Mouse (Mus musculus): ENCODE measurements around the gene Mettl7a1. TPM values are rescaled to one million over a fixed set of nuclear protein-coding genes. Genes with fewer than 3 reads are reported as not detected.
"Not testable (repeated sequence)": the region's sequence is repeated elsewhere in the genome, so short reads cannot be mapped to it uniquely, and the experiment has no call there.

The Mettl7a1 gene
- polyA plus RNA-seq, 1 experiment from 2014 or later = 3.8 TPM

- Histone ChIP-seq H3K4me2 (no peak overlapping the region), H3K36me3 (no peaks in the 10 kb centered on the region), H3K4me1 (replicated peaks) (no peaks in the 10 kb centered on the region), H3K9me3 (replicated peaks) (0 out of 2 replicates have a peak, but pooled peaks cover 9% of the 10 kb centered on the region), H3K27me3 (replicated peaks) (peaks cover 10% of the 10 kb centered on the region), H3K4me3 (no peak overlapping the region), H3K27ac (ENCODE audit: poor library complexity, severe bottlenecking) (no peak overlapping the region), H3K9ac (no peak overlapping the region)
- ATAC-seq (ENCODE audit: insufficient number of reproducible peaks, low FRiP score) = no peak
- 62% methylated on average over 14 of the region's 14 CpGs for WGBS
Measured at GRCm38 (mm10) chr15:100271411-100271810, 32.5 kb upstream of the Mettl7a1 start.

- not testable (repeated sequence) for H3K9ac ChIP-seq; H3K9me3 ChIP-seq (replicated peaks); H3K27ac ChIP-seq (ENCODE audit: poor library complexity, severe bottlenecking); H3K4me2 ChIP-seq; H3K27me3 ChIP-seq (replicated peaks); H3K4me1 ChIP-seq (replicated peaks); ATAC-seq (ENCODE audit: insufficient number of reproducible peaks, low FRiP score); H3K36me3 ChIP-seq; H3K4me3 ChIP-seq
- WGBS = 80% methylated on average over 4 of the region's 4 CpGs
Measured at GRCm38 (mm10) chr15:100273791-100274308, 30.1 kb upstream of the Mettl7a1 start.

DNA sequence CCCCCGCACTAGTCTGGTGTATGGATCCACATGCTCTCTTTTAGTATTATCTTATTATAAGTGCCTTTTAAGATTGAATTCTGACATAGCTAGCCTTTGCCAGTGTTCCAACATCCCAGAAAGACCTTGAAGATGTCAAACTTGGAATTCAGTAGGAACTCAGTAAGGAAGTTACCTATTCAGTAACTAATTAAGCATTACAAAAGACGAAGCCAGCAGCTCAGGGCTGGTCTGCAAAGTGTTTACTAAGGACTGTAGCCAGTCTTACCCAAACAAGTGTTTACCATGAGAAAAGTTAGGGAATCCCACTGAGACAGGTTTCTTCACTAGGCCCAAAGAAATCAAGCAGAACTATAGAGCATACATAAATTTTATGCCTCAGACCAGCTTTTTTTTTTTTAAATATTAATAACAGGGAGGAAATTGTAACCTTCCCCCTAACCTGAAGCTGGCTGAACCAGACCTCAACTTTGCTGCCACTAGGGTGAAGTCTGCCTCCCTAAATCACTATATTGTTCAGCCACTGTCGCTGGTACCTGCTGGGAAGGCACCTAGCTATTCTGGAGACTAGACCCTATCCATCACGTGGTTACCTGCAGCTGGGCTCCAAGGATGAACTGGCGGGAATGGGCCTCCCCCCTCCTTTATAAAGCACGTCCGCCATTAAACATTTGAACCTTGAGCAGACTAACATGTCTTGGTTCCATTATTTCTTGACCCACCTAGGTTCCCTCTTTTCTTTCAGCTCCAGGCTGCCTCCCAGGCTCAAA lies 29.0 kb upstream of the Mettl7a1 start:
- Histone ChIP-seq H3K27ac (ENCODE audit: poor library complexity, severe bottlenecking) (no peak overlapping the region), H3K4me1 (replicated peaks) (no peaks in the 10 kb centered on the region), H3K9ac (no peak overlapping the region), H3K4me2 (no peak overlapping the region), H3K4me3 (no peak overlapping the region), H3K36me3 (no peaks in the 10 kb centered on the region), H3K27me3 (replicated peaks) (peaks cover 3% of the 10 kb centered on the region; the same call in 1 of the 2 replicates), H3K9me3 (replicated peaks) (0 out of 2 replicates have a peak, but pooled peaks cover 6% of the 10 kb centered on the region)
- no peak for ATAC-seq (ENCODE audit: insufficient number of reproducible peaks, low FRiP score)
- WGBS = 80% methylated on average over 7 of the region's 7 CpGs

DNA sequence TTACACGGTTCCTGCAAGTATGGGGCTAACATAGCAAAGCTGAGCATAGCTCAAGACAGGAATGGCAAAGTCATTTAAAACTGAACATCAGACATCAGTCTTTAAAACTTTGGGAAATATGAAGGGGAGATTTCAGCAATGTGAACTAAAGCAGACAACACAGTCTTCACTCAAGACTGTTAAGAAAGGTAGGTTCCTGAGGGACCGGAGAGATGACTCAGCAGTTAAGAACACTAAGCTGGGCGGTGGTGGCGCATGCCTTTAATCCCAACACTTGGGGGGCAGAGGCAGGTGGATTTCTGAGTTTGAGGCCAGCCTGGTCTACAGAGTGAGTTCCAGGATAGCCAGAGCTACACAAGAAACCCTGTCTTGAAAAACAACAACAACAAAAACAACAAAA lies 27.5 kb upstream of the Mettl7a1 start:
- Histone ChIP-seq H3K4me3 (no peak overlapping the region), H3K27me3 (replicated peaks) (peaks cover 2% of the 10 kb centered on the region; the same call in 1 of the 2 replicates), H3K27ac (ENCODE audit: poor library complexity, severe bottlenecking) (no peak overlapping the region), H3K36me3 (no peaks in the 10 kb centered on the region), H3K4me1 (replicated peaks) (no peaks in the 10 kb centered on the region), H3K9ac (no peak overlapping the region), H3K4me2 (no peak overlapping the region), H3K9me3 (replicated peaks) (0 out of 2 replicates have a peak, but pooled peaks cover 11% of the 10 kb centered on the region)
- 89% methylated on average over 4 of the region's 4 CpGs for WGBS
- no peak for ATAC-seq (ENCODE audit: insufficient number of reproducible peaks, low FRiP score)

DNA sequence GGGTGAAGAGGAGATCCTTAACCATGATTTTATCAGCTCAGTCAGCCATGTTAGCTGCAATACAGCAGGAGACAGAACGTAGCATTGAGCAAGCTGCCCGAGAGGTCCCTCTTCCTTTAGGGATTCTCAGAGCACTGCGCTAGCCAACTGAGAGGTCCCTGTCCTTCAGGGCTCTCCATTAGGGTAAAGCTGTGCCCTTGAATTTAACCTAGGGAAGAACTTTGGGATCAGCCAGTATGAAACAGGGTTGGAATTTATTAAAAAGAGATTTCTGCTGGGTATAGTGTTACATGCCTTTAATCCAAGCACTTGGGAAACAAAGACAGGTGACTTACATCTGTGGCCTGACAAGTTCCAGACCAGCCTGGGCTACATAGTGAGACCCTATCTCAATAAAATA lies 26.4 kb upstream of the Mettl7a1 start:
- no peak overlapping the region for H3K4me2 ChIP-seq
- no peaks in the 10 kb centered on the region for H3K36me3 ChIP-seq
- 83% methylated on average over 3 of the region's 3 CpGs for WGBS
- ATAC-seq (ENCODE audit: insufficient number of reproducible peaks, low FRiP score) = no peak
- no peak overlapping the region for H3K27ac ChIP-seq (ENCODE audit: poor library complexity, severe bottlenecking)
- 0 out of 2 replicates have a peak, but pooled peaks cover 9% of the 10 kb centered on the region for H3K9me3 ChIP-seq (replicated peaks)
- no peak overlapping the region for H3K4me3 ChIP-seq
- no peak overlapping the region for H3K9ac ChIP-seq
- H3K27me3 ChIP-seq (replicated peaks) = no peaks in the 10 kb centered on the region
- no peaks in the 10 kb centered on the region for H3K4me1 ChIP-seq (replicated peaks)

DNA sequence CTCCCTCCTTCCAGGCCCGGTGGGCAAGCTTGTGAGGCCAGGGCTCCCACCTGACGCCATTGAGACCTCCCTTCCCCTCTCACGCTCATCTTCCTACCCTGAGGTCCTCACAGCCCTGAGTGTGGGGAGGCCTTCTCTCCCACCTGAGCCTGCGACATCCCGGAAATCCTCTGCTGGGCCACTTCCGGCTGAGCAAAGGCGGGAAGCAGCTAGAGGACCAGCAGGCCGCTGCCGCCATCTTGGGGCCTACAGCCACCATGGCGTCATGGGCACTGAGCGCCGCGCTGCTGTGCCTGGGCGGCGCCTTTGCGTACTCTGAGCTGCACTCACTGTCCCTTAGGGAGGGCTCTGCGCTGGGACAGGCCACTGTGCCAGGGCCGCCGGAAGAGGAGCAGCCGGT lies 23.3 kb upstream of the Mettl7a1 start, which contains the start of gene Tmprss12:
Tmprss12 (plus strand) TSS at position 212 of the 400 bp plus-strand sequence.
- WGBS = 91% methylated on average over 20 of the region's 20 CpGs
- Histone ChIP-seq H3K4me1 (replicated peaks) (no peaks in the 10 kb centered on the region), H3K4me3 (no peak within 1 kb of the TSS), H3K27me3 (replicated peaks) (peaks cover 3% of the 10 kb centered on the region), H3K27ac (ENCODE audit: poor library complexity, severe bottlenecking) (no peak within 1 kb of the TSS), H3K4me2 (no peak within 1 kb of the TSS), H3K9ac (no peak within 1 kb of the TSS), H3K9me3 (replicated peaks) (0 out of 2 replicates have a peak, but pooled peaks cover 6% of the 10 kb centered on the region), H3K36me3 (no peaks in the 10 kb centered on the region)
- ATAC-seq (ENCODE audit: insufficient number of reproducible peaks, low FRiP score) = no peak

- Histone ChIP-seq H3K4me2 (no peak overlapping the region), H3K9me3 (replicated peaks) (peaks cover 6% of the 10 kb centered on the region; the same call in 1 of the 2 replicates), H3K4me3 (no peak overlapping the region), H3K27ac (ENCODE audit: poor library complexity, severe bottlenecking) (no peak overlapping the region), H3K27me3 (replicated peaks) (peaks cover 23% of the 10 kb centered on the region), H3K4me1 (replicated peaks) (0 out of 2 replicates have a peak, but pooled peaks cover 7% of the 10 kb centered on the region), H3K9ac (no peak overlapping the region), H3K36me3 (no peaks in the 10 kb centered on the region)
- 84% methylated on average over 6 of the region's 6 CpGs for WGBS
- no peak for ATAC-seq (ENCODE audit: insufficient number of reproducible peaks, low FRiP score)
Measured at GRCm38 (mm10) chr15:100288980-100289379, 15.0 kb upstream of the Mettl7a1 start.

DNA sequence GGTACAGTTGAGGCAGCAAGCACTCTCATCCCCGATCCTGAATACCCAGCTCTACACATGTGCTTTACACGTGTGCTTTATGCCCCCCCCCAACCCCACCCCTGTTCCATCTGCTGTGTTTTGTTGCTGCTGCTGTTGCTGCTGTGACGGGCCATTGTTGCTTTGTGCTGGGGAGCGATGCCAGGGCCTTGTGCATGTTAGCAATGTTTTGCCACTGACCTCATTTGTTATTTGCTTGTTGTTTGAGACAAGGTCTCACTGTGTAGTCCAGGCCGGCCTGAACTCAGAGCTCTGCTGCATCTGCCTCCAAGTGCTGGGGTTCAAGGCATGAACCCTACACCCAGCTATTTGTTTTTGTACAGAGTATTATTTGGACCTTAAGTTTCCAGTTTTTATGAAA lies 13.1 kb upstream of the Mettl7a1 start:
- H3K4me2 ChIP-seq = no peak overlapping the region
- WGBS = 80% methylated on average over 5 of the region's 5 CpGs
- H3K36me3 ChIP-seq = no peaks in the 10 kb centered on the region
- H3K9me3 ChIP-seq (replicated peaks) = peaks cover 6% of the 10 kb centered on the region; the same call in 1 of the 2 replicates
- peaks cover 20% of the 10 kb centered on the region for H3K27me3 ChIP-seq (replicated peaks)
- H3K4me1 ChIP-seq (replicated peaks) = 0 out of 2 replicates have a peak, but pooled peaks cover 7% of the 10 kb centered on the region
- H3K9ac ChIP-seq = no peak overlapping the region
- no peak overlapping the region for H3K4me3 ChIP-seq
- no peak for ATAC-seq (ENCODE audit: insufficient number of reproducible peaks, low FRiP score)
- no peak overlapping the region for H3K27ac ChIP-seq (ENCODE audit: poor library complexity, severe bottlenecking)

- 65% methylated on average over 7 of the region's 7 CpGs for WGBS
- no peak overlapping the region for H3K4me3 ChIP-seq
- no peak overlapping the region for H3K27ac ChIP-seq (ENCODE audit: poor library complexity, severe bottlenecking)
- no peak overlapping the region for H3K4me2 ChIP-seq
- no peak for ATAC-seq (ENCODE audit: insufficient number of reproducible peaks, low FRiP score)
- peaks cover 6% of the 10 kb centered on the region; the same call in 1 of the 2 replicates for H3K9me3 ChIP-seq (replicated peaks)
- no peaks in the 10 kb centered on the region for H3K36me3 ChIP-seq
- 0 out of 2 replicates have a peak, but pooled peaks cover 7% of the 10 kb centered on the region for H3K4me1 ChIP-seq (replicated peaks)
- peaks cover 26% of the 10 kb centered on the region for H3K27me3 ChIP-seq (replicated peaks)
- no peak overlapping the region for H3K9ac ChIP-seq
Measured at GRCm38 (mm10) chr15:100292326-100292725, 11.6 kb upstream of the Mettl7a1 start.

DNA sequence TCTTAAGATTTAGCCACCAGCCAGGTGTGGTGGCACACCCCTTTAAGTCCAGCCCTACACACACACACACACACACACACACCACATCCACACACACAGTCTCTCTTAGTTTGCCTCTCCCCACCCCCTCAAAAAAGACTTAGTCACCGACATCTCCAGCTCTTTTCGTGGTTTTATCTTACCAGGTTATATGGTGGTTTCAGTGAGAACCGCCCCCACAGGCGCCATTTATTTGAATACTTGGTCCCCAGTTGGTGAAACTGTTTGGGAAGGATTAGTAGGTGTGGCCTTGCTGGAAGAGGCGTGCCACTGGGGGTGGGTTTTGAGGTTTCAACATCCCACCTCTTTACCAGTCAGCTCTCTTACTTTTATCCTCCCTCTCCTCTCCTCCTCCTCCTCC lies 6.1 kb upstream of the Mettl7a1 start:
- no peak for ATAC-seq (ENCODE audit: insufficient number of reproducible peaks, low FRiP score)
- 82% methylated on average over 5 of the region's 5 CpGs for WGBS
- Histone ChIP-seq H3K27ac (ENCODE audit: poor library complexity, severe bottlenecking) (no peak overlapping the region), H3K4me1 (replicated peaks) (0 out of 2 replicates have a peak, but pooled peaks cover 2% of the 10 kb centered on the region), H3K4me2 (no peak overlapping the region), H3K9me3 (replicated peaks) (peaks cover 8% of the 10 kb centered on the region; the same call in 1 of the 2 replicates), H3K4me3 (no peak overlapping the region), H3K9ac (no peak overlapping the region), H3K36me3 (no peaks in the 10 kb centered on the region), H3K27me3 (replicated peaks) (peaks cover 32% of the 10 kb centered on the region; the same call in 1 of the 2 replicates)

DNA sequence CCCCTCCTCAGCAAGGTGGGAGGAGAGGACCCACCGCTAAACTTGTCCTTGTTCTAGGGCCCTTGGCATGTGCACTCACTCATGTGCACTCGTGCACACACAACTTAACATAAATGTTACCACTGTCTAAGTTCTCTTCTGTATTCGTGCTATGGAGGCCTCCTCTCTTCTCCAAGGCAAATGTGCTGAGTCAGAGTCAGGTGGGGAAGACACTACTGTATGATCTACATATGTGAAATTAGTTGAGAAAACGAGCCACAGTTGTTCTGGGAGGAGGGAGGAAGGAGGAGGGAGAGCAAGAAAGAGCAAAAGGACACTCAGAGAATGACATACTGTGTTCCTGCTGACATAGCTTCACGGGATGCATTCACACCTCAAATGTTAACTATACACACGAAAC lies 3.4 kb upstream of the Mettl7a1 start:
- 74% methylated on average over 6 of the region's 6 CpGs for WGBS
- Histone ChIP-seq H3K36me3 (no peaks in the 10 kb centered on the region), H3K9me3 (replicated peaks) (peaks cover 5% of the 10 kb centered on the region; the same call in 1 of the 2 replicates), H3K9ac (no peak overlapping the region), H3K4me2 (no peak overlapping the region), H3K27ac (ENCODE audit: poor library complexity, severe bottlenecking) (no peak overlapping the region), H3K27me3 (replicated peaks) (peaks cover 29% of the 10 kb centered on the region; the same call in 1 of the 2 replicates), H3K4me1 (replicated peaks) (0 out of 2 replicates have a peak, but pooled peaks cover 5% of the 10 kb centered on the region), H3K4me3 (no peak overlapping the region)
- ATAC-seq (ENCODE audit: insufficient number of reproducible peaks, low FRiP score) = no peak

Measured in heart, embryonic 12.5 days (tissue).